Mouse (Mus musculus) adrenal gland, adult 18-20 months (tissue): Measurements from ENCODE around the gene Etv6. TPM values are rescaled to one million over a fixed set of nuclear protein-coding genes. Genes with fewer than 3 reads are reported as not detected.

Experiments
- DNase-seq, 2 experiments: peaks; one replicate each; pipeline ENCODE4 v3.0.0; 2021 to 2022; ENCODE audit warnings: low spot score in 2 of 2
- total RNA-seq, 2 experiments: library from RNA; stranded (reverse); gene quantifications; 1 replicate in 1 of 2; 2 replicates in 1 of 2; pipeline ENCODE4 v1.2.3; 2021

The Etv6 gene
- total RNA-seq, 2 experiments from 2014 or later, result 32.6 to 55.2 TPM

DNA sequence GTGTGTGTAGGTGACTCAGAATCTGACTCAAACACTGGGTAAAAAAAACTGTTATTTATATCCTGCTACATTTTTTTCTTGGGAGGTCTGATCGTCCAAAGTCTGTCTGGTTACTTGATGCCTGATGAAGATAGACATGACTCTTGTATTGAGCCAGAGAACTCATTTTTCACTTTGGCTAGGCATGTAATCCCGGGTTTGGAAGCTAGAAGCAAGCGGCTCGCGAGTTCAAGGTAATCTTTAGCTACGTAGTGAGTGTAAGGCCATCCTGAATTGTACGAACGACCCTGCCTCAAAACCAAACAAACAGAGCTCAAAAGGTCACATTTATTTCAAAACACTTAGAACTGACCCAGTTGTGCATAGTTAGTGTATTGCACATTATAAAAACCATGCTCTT lies 128.9 kb downstream of the Etv6 start:
- no peak for DNase-seq

DNA sequence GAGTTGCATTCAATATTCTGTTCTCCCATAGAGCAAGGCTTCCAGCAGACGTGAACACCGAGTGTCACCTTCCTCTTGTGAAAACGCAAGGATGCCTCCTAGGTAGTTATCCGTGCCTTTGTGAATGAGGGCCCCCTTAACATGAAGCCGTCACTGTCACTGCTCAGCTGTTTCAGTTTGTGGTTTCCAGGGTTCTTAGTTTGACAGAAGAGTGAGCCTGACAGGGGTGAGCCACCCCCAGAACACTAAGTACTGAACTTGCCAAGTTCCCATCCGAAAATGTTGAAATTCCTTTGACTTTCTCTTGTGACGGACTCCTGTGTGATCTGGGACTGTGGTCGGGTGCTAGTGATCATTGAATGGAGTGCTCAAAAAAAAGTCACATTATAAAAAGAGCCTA lies 129.5 kb downstream of the Etv6 start:
- no peak for DNase-seq

DNA sequence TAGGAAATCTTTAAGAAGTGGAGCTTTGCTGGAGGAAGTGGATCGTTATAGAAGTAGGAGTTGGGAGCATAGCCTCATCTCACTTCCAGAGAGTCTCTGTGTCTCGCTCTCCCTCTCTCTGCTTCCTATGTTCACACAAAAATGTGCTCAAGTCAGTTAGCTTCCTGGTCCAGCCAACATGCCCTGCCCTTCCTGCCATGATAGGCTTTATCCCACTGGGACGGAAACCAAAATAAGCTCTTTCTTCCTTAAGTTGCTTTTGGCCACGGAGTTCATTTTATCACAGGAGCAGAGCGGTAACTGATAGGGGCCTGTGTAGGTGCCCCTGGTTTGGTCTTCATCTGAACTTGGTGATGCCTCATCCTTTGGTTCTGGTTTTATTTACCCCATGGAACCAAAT lies 132.5 kb downstream of the Etv6 start:
- DNase-seq, result no peak

DNA sequence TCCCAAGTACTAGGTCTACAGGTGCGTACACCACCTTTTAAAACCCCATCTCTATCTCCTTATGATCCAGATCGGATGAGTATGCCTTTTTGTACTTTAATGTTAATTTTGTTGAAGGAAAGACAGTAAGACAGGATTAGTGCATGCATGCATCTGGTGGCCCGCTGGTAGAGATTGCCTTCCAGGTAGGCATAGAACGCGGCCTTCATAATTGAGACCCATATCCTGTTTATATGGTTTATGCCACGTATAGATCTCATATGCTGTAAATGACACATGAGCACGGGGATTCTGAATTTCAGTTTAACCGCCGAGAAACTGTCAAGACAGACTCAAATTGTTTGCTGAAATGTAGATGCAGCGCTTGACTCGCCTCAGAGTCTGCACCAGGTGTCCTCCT lies 133.3 kb downstream of the Etv6 start:
- no peak for DNase-seq

DNA sequence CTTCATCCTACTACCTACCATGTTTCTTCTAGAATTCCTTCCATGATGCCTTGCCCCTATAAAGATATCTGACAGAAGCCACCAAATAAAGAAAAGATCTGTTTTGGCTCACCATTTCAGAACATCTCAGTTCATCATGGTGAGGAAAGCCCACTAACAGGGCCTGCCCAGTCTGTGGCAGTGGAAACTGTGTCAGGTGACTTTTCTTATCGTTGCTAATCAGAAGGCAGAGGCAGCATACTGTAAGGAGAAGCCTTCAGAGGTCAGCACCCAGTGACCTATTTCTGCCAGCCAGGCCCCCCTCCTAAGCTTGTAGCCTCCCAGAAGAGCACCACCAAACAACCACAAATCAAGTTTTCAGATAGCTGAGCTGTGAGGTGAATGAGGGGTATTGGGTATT lies 135.7 kb downstream of the Etv6 start:
- no peak for DNase-seq

DNA sequence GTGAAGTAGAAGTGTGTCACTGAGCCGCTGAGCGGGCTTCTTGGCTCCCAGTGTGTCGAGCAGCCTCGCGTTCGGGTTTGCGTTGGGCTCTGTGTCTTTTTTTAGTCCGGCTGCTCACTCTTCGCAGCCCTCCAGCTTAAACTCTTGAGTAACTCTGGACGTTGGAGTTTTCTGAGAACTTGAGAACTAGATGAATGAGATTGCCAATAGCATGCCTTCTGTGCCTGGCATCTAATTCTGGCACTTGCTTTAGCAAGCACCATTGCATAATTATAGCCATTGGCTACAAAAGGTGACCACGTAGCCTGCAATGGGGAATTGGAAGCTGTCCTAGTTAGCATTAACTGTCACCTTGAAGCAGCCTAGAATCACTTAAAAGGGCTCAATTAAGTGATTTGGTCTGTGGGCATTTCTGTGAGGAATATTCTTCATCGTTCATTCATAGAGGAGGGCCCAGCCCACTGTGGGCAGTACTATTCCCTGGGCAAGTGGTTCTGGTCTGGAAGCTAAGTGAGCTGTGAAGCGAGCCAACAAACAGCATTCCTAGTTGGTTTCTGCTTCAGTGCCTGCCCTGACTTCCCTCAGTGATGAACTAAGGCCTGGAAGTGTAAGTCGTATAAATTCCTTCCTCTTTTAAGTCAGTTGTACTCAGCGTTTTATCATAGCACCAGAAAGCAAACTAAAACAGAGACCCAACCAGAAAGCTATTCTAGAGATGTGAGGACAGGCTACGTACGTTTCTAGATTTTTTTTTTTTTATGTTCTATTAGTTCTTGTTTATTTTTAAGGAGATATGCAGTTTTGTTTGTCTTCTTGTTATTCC lies 136.6 kb downstream of the Etv6 start:
- DNase-seq, result no peak

DNA sequence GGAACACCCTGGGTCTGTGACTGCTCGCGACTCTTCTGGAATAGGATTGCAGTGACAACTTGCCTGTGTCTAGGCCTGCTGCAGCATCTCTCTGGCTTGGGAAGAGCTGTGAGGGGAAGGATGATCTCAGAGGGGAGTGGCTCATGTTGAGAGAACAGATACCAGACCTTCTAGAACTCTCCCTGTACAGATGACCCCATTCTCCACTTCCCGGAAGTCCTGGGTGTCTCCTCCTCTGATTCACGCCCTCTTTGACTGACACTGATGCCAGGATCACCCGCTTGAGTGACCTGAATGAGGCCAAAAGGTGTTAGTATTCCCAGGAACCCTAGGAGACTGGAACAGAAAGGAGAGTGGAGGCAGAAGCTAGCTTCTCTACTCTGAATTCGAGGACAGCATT lies 137.9 kb downstream of the Etv6 start:
- no peak for DNase-seq

DNA sequence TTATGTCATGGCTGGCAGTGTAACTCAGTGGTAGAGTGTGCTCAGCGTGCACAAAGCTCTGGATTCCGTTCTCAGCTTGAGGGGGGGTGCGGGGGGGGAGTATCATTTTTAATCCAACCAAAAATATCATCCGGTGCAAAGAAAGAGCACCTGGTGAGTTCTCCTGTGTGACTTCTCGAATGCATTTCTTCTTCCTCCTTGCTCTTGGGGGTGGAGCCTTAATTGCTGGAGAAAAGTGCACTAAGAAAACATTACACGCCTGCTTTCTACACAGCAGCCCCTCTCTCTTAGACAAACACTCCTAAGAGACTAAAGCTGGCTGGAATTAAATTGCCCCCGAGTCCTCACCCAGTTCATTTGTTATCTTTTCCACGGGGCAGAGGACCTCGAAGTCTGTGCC lies 139.6 kb downstream of the Etv6 start:
- DNase-seq, result no peak

DNA sequence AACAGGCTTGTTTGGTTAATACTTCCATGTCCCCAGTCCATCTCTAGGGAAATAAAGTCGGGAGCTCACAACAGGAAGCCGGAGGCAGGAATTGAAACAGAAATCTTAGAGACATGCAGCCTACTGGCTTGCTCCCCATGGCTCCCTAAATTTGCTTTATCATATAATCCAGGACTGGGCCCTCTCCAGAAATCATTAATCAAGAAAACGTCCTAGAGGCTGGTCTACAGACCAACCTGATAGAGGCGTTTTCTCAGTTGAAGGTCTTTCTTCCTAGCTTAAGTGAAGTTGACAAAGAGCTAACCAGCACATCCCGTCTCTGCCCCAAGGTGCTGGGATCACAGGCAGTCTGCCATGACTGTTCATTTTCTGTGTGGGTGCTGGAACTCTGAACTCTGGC lies 141.7 kb downstream of the Etv6 start:
- DNase-seq, result no peak

DNA sequence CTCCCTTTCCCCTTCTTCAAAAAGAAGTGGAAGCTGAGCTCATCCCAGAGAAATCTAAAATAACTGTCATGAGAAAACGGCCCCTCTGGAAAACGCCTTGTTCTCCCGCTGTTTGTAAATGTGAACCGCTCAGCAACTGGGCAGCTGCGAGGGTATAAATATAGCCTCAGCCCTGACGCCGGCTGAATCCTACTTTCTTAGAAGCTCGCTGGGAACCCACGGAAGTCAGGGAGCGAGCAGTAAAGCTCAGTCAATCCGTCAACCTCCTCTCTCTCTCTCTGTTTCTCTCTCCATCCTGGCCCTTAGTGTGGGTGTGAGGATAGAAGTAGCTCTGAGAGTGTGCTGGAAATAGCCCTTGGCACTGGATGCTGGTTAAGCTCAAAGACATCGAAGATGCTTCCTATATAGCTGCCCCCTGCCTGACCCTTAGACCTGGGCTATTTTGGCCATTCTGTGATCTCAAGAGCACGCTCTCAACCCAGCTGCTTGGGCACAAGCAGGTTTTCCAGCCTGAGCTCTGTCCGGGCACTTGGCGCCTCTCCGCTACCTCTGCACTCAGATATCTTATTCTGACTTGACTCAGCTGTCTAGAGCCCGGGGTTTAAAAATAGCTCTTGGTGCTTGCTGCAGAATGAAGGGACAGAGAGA lies 146.9 kb downstream of the Etv6 start:
- DNase-seq, result no peak

DNA sequence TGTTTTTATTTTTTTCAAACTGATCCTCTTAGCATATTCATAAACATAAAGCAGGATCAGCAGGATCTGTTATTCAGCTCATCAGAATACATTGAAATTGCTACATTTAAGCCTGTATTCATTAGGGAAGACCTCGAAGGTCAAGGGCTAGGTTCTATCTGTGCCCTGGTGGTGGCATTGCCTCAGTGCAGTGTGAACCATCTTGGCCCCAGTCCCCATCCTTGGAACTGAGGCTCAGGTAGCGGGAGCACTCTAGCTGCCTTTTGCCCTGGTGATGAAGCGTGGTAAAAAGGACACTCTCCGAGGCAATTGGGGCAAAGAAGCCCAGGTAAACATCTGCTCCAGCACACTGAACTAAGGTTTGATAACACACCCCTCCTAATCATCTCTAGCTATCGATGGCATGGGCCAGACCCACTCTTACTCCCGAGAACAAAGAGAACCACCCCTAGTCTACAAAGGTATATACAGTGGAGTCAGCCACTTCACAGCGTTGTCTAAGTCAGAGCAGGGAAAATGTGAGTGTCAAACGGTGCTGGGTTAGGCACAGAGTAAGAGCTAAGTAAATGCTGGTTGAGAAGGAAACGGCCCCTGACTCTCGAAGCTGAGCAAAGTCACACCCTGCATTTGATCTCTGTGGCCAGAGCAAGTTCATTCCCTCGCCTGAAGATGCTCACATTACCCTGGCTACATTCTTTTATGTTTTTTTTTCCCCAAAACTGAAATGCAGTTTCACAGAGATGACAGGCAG lies 148.3 kb downstream of the Etv6 start:
- no peak for DNase-seq

DNA sequence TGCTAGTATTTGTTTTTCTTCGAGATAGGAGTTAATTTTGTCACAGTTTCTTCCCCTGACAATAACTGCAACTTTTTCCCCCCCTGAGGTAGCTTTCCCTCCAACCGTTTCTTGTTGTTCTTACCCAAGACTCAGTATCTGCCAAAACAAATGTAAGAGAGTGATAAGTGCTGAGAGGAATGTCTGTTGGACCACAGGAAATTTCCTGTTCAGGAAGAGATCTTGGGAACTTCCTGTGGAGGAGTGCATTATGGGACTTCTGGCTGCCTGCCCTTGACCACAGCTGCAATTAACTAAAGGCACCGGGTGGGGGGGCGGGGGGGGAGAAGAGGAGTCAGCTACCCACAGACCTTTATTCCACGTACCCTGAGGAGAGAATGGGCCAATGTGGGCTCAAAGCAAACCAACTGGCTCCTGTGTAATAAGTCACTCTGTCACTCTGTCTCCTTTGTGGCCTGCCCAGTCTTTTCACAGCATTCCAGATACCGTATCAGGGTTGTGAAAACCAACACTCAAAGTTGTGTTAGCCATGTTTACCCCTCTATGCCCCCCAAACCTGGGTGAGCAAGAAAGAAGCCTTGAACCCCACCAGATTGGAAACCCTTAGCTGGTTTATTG lies 150.9 kb downstream of the Etv6 start:
- no peak for DNase-seq

DNA sequence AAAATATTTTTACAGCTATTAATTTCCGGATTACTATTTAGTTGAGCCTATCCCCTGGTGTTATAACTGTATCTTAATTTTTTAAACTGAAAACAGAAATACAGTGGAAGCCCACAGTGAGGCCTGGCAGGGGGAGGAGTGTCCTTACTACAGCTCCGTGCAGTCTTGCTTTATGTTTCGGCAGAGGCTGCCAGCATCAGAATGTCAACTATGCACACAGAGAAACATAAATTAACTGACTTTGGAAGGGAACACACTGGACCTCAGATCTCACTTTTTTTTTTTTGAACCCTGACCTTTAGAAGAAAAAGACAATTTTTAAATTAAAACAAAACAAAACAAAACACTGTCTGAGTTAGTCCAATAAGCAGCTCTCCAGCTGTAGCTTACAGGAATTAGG lies 153.2 kb downstream of the Etv6 start:
- no peak for DNase-seq

DNA sequence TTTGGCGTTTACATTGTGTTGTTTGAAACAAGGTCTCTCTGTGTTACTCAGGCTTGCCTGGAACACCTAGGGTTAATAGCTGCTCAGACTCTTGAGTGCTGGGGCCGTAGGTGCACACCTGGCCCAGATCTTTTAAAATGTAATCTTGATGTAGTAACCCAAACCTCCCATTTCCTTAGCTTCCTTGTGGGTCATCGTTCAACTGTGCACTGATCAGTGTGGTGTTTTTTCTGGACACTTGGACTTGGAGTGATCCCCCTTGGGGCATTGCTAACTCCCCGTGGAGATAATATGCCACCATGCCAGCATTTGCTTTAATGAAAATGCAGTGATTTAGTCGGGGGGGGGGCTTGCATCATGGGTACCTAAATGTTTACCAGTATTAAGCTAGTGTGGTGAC lies 153.7 kb downstream of the Etv6 start:
- DNase-seq, result no peak

DNA sequence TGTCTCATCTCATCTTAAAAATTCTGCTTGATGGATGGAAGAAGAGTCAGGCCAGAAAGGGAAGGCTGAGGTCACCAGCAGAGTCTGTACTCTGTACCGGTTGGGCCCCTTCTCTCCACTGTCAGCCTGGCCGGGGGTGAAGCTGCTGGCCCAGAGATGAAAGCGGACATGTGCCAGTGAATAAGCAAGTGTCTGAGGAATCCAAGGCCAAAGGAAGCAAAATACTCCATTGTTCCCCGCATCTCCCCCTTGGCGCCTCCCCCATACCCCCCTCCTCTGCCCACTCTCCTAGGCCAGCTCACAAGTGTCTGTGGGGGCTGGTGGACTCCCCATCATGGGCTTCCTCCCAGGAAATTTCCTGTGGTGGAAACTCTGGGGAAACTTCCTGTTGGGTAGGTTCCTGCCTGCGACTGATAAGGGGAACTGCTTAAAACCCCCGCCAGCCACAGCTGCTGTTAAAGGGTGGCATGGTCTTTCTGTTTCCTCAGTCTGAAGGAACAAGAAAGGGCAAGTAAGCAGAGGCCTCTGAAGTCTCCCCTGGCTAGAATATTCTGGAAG lies 154.2 kb downstream of the Etv6 start:
- DNase-seq, result no peak

DNA sequence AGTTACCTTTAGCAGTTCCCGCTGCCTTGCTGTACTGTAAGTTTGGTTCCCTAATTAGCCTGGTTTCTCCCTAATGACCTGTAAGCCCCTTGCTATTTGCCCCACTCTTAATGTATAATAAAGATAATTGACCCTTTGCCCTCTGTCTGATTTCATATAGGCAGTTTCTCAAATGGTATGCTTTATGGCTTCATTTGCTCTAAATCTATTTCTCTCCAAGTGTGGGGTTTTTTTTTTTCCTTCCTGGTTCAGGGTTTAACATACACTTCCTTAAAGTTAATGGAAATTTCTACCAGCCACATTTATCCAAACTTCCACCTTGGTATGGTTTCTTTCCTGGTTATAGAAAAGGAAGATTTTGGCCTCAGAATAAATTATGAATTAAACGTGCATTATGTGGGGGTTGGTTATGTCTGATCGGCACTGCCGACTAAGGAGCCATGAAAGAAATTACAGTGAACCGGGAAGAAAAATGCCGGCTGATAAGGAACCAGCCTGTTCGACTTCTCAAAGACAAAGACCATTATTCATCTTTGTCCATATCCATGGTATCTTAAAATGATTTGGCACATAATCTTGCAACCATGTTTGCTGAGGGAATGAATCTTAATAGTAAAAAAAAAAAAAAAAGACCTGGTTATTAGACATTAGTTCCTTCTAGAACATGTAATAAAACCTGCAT lies 155.2 kb downstream of the Etv6 start:
- no peak for DNase-seq

DNA sequence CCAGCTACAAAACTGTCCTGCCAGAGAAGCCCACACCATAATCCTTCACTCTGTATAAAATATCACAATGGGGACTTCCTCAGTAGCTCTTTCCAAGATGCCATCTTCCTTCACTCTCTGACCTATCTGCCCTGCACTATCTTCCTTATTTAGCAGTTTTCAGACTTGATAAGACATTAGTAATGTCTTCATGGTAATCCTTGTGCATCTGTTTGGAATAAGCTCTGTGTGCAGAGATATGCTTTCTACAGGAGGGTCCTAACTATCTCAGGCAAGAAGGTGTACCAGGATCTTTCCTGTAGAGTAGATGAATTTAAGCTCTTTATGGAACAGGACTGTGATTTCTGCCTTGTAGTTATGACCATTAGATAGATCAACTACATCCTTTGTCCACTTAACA lies 157.2 kb downstream of the Etv6 start:
- DNase-seq, result no peak

DNA sequence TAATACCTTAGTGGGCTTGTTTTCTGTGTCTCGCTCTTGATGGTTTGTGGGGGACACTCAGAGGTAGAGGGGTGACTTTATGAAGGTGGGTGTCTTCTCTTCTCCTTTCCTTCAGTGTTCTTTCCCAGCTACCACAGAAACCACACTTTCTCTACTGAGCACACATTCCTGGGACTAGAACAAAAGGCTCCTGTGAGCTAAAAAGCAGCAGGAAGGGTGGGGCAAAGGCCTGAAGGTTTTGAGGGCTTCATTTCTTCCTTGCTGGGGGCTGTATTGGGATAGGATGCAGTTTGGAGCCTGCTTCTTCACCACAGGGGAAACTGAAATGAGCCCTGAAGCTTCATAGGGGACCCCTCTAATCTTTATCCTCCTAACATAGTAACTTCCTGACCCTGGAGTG lies 164.4 kb downstream of the Etv6 start:
- DNase-seq, result no peak

DNA sequence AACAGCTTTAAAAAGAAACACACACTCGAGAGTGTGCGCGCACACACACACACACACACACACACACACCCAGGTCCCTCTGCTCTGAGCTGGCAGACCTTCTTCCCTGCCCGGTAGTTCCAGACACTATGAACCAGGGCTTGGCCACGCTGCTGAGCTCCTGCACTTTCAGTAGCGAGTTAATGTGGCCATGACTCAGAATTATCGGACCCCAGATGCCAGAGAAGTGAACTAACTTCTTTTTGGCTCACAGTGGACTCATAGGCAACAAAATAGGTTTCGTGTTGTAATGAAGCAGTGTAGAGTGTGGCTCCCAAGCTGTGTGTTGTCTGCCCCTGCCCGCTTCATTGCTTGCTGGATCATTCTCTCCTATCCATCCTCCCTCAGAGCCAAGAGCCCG lies 165.1 kb downstream of the Etv6 start:
- DNase-seq, result no peak

DNA sequence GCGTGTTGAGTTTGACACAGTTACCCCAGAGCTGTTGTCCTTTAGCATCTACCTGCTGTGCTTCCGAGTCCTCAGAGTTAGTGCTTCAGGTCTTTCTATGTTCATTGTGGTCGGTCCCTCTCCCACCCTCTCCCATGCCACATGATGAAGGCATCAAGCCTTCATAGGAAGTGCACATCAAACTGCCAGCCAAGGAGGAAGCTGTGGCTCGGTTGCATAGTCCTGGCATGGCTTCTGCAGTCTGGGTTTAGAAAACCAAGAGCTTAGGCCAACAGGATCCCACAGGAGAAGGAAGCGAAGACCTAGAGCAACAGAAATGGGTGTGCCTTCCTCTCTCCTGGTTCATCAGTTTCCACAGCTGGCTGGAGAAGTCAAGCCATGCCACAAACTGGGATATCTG lies 166.7 kb downstream of the Etv6 start:
- no peak for DNase-seq

DNA sequence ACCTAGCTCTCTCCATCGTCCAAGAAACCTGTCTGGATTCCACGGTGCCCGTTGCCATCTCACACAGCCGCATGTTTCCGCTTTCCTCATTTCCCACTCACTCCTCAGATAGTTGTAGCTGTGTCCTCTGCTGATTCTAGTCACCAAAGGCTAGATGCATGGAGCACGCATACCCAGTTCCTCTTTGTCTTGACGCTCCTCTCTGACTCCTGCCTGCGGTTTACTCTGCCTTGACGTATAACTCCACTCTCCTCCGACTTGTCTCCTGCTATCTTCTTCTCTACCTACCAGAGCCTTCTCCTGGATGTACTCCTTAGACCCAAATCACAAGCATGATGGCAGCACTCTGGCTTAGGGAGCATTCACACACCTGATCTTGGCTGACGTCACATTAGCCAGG lies 169.7 kb downstream of the Etv6 start:
- no peak for DNase-seq
